Mouse (Mus musculus) heart, adult 2 months (tissue): Measurements from ENCODE around the gene Mutyh.

ENCODE experiments used
- CTCF ChIP-seq: fragments of 200-600 bp; IDR thresholded peaks from 2 replicates; pipeline ENCODE4 v1.8.1; 2022; ENCODE audit warnings: antibody characterized with exemption, mild to moderate bottlenecking, moderate library complexity
- EP300 ChIP-seq: fragments of 200-500 bp; IDR thresholded peaks from 2 replicates; pipeline ENCODE4 v1.6.1; 2011; ENCODE audit warnings: low read depth, low read length, control low read depth; ENCODE audit not compliant: insufficient read depth
- POLR2A ChIP-seq: fragments of 200-500 bp; IDR thresholded peaks from 2 replicates; pipeline ENCODE4 v1.6.1; 2011; ENCODE audit warnings: mild to moderate bottlenecking, low read depth, low read length, control low read depth; ENCODE audit not compliant: insufficient read depth

DNA sequence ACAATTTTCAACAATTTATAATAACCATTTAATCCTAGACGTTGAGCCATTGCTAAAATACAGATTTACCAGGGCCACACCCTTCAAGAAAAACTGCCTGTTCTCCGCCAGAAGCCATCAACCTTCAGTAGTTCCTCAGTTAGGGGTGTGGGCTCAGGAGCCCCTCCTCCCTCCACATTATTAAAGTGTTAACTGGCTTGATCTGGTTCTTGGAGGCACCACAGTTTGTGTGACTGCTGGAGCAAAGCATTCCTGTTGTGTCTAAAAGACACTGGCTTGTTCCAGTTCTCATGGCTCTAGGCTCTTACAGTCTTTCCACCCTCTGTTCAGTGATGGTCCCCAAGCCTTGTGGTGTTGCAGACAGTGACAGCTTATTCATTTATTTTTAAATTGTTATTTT lies 27.0 kb upstream of the Mutyh start:
- TF ChIP-seq CTCF (no peak), POLR2A (no peak), EP300 (no peak)
